Mouse (Mus musculus) midbrain, embryonic 15.5 days (tissue): ENCODE results near the gene Naaladl2. TPM values are rescaled to one million over a fixed set of nuclear protein-coding genes. Genes with fewer than 3 reads are reported as not detected.
A peak's percentile ranks its signal among the peaks of the same experiment; 100 is the strongest.
"Not testable (repeated sequence)": the region's sequence is repeated elsewhere in the genome, so short reads cannot be mapped to it uniquely, and the experiment has no call there.

Experiments
- ATAC-seq: fragments of 200-750 bp; cut with Nextera tagmentation; replicated peaks from 2 replicates; pipeline ENCODE4 v1.8.0; 2017; ENCODE audit warnings: moderate TSS enrichment
- H3K27ac ChIP-seq: fragments of 300-500 bp; sonication (generic); 2 replicates; pipeline ENCODE4 v1.5.1; 2015; ENCODE audit warnings: mild to moderate bottlenecking, inconsistent platforms
- H3K27me3 ChIP-seq: fragments of 300-500 bp; sonication (generic); replicated peaks from 2 replicates; pipeline ENCODE4 v1.6.1; 2015; ENCODE audit warnings: inconsistent platforms
- H3K36me3 ChIP-seq: fragments of 300-500 bp; sonication (generic); replicated peaks from 2 replicates; pipeline ENCODE4 v1.6.1; 2015; ENCODE audit warnings: inconsistent platforms
- H3K4me1 ChIP-seq: fragments of 300-500 bp; sonication (generic); 2 replicates; pipeline ENCODE4 v1.6.1; 2015; ENCODE audit warnings: inconsistent platforms
- H3K4me2 ChIP-seq: fragments of 300-500 bp; sonication (generic); 2 replicates; pipeline ENCODE4 v1.6.1; 2015; ENCODE audit warnings: inconsistent platforms, mild to moderate bottlenecking, moderate library complexity
- H3K4me3 ChIP-seq: fragments of 300-500 bp; sonication (generic); 2 replicates; pipeline ENCODE4 v1.5.1; 2015; ENCODE audit warnings: mild to moderate bottlenecking, inconsistent platforms
- H3K9ac ChIP-seq: fragments of 300-500 bp; sonication (generic); 2 replicates; pipeline ENCODE4 v1.6.1; 2015; ENCODE audit warnings: mild to moderate bottlenecking, inconsistent platforms
- H3K9me3 ChIP-seq: fragments of 300-500 bp; sonication (generic); 2 replicates; pipeline ENCODE4 v1.6.1; 2016; ENCODE audit warnings: inconsistent platforms
- WGBS: fragments of 180-500 bp; shearing (Covaris S2); methylation state at CpG from one replicate; pipeline ENCODE4 v1.1.7; 2015; ENCODE audit warnings: mixed read lengths; 5-methylcytosine and 5-hydroxymethylcytosine counted together
- polyA plus RNA-seq: library from polyadenylated mRNA; unstranded; fragments of >200 nt; fragmentation: Nextera tagmentation; extraction: Ambion mirVana; gene quantifications from 2 replicates; pipeline ENCODE4 v1.2.1, GENCODE M21; 2015

Naaladl2 gene
- polyA plus RNA-seq, 1 experiment from 2014 or later, result 0.97 TPM

DNA sequence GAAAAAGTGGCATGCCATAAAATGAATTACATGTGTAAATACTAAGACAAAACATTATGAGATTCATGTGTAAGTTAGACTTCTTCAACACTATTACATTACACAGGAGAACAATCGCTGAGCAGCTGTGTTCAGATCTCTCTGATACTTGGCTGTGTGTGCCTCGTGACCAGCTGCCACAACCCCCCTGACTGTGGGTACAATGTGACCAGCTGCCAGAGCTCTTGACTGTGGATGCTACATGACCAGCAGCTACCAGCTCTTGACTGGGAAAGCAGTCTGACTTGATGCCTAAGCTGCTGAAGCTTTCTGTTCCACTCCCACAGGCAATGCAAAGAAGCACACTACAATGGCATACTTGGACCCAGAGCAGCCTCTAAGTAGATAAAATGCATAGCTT lies 789.1 kb downstream of the Naaladl2 start:
- WGBS, result 44% methylated on average over 2 of the region's 2 CpGs
- Histone ChIP-seq H3K9me3 (no peaks in the 10 kb centered on the region), H3K4me2 (no peak overlapping the region), H3K36me3 (no peaks in the 10 kb centered on the region), H3K27me3 (no peaks in the 10 kb centered on the region), H3K27ac (no peak overlapping the region), H3K4me1 (no peaks in the 10 kb centered on the region), H3K9ac (no peak overlapping the region), H3K4me3 (no peak overlapping the region)
- ATAC-seq, result no peak

DNA sequence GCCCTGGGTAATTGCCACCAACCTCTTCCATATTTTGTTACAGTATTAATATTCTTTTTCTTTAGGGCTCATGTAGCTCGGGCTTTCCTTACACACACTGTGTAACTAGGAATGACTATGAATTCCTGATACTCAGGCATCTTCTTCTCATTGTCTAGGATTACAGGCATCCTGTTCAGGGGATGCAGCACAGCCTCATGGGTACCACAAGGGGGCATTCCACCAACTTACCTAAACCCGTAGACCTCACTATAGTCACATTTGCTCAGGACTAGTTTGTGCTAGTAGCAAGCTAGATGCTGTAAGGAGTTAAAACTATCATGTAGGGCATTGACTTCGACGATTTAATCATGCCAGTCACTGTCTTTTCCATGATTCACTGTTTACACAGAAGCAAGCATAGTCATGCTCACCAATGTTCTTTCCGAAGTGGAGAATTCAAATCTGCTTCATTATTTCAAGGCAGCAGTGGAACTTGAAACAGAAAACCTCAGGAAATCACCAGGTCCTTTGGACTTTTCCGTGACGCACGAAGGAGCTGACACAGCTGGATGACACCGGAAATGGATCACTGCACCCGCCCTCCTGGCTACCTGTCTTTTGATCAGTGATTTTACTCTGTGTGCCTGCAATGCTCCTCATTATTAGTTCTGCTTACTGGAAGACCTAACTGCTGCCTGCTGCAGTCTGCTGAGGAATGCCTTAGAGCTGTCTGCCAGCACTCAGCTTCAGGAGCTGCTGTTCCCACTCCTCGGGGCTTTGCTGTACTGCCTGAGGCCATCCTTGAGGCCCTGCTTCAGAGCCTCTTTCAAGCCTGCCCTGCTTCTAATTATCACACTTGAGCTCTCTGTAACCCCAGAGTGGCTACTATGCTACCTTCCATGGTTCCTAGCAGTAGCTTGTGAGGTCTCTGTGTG lies 822.3 kb downstream of the Naaladl2 start:
- peak; percentile 78; the same call in 1 of the 2 replicates for ATAC-seq
- Histone ChIP-seq H3K27me3 (no peaks in the 10 kb centered on the region), H3K4me2 (no peak overlapping the region), H3K27ac (no peak overlapping the region), H3K4me3 (no peak overlapping the region), H3K4me1 (no peaks in the 10 kb centered on the region), H3K9ac (no peak overlapping the region), H3K36me3 (no peaks in the 10 kb centered on the region), H3K9me3 (no peaks in the 10 kb centered on the region)
- WGBS, result 72% methylated on average over 11 of the region's 11 CpGs

DNA sequence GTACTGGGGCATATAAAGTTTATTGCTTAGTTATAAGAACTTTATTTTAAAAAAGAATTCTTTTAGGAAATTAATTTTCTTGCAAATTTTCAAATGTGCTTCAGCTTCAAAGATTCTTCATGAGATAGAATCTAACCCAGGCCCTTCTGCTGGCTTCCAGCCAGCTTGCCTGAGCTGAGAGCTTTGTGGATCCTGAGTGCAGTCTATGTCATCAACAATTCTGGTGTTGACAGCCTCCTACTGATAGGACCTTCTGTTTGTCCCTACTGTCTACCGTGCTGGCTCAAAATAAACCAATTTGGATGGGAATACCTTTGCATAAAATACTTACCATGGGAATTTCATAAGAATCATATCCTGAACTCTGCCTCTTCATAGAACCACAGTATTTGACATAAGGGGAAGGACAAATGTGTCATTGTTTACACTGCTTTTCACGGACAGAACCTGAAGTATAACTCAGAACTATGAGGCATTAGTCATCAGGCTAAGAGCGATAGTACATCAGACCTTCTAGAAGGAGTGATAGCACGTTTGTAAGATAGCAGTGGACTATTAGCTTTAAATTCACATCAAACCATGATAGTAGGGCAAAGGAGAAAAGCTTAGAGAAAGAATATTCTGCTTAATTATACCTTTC lies 829.3 kb downstream of the Naaladl2 start:
- no peak overlapping the region for H3K4me2 ChIP-seq
- H3K9ac ChIP-seq, result no peak overlapping the region
- H3K27ac ChIP-seq, result no peak overlapping the region
- H3K9me3 ChIP-seq, result no peaks in the 10 kb centered on the region
- no peaks in the 10 kb centered on the region for H3K27me3 ChIP-seq
- no peaks in the 10 kb centered on the region for H3K36me3 ChIP-seq
- 73% methylated on average over 4 of the region's 4 CpGs for WGBS
- ATAC-seq, result no peak
- H3K4me1 ChIP-seq, result no peaks in the 10 kb centered on the region
- H3K4me3 ChIP-seq, result no peak overlapping the region

DNA sequence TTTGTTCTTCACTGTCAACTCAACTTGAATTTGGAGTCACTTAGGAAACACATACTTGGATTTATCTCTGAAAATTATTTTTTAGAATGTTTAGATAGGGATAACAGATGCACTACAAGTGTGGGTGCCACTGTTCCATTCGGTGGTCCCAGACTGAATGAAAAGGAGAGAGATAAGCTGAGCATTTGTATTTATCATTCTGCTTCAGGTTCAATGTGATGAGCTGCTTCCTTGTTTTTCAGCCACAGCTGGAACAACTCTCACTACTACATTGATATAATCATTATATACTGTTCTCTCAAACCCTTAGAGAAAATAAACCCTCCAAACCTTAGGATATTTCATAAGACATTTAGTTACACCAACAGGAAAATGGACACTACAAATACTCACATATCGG lies 918.6 kb downstream of the Naaladl2 start:
- H3K4me2 ChIP-seq, result no peak overlapping the region
- H3K27me3 ChIP-seq, result no peaks in the 10 kb centered on the region
- H3K9me3 ChIP-seq, result no peaks in the 10 kb centered on the region
- H3K27ac ChIP-seq, result no peak overlapping the region
- no peak overlapping the region for H3K4me3 ChIP-seq
- H3K4me1 ChIP-seq, result no peaks in the 10 kb centered on the region
- H3K9ac ChIP-seq, result no peak overlapping the region
- no peak for ATAC-seq
- 90% methylated on average over 2 of the region's 2 CpGs for WGBS
- H3K36me3 ChIP-seq, result no peaks in the 10 kb centered on the region

DNA sequence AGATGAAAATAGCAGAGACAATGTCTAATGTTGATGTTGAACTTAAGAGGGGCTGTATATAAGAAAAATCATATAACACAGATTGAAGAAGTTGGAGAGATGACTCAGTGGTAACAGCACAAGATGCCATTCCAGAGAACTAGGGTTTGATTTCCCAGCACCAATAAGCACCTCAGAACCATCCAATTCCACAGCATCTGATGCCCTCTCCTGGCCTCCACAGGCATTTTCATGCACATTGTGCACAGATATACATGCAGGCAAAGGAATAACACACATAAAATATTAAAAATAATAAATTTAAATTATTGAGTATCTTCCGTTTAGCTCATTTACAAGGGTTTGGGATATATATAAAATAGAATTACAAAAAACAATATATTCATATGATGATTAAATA lies 926.6 kb downstream of the Naaladl2 start:
- H3K27ac ChIP-seq, result no peak overlapping the region
- ATAC-seq, result no peak
- no peaks in the 10 kb centered on the region for H3K9me3 ChIP-seq
- H3K9ac ChIP-seq, result no peak overlapping the region
- WGBS, result 90% methylated on average over 1 of the region's 1 CpGs
- no peaks in the 10 kb centered on the region for H3K36me3 ChIP-seq
- H3K4me2 ChIP-seq, result no peak overlapping the region
- H3K27me3 ChIP-seq, result no peaks in the 10 kb centered on the region
- no peak overlapping the region for H3K4me3 ChIP-seq
- H3K4me1 ChIP-seq, result no peaks in the 10 kb centered on the region

DNA sequence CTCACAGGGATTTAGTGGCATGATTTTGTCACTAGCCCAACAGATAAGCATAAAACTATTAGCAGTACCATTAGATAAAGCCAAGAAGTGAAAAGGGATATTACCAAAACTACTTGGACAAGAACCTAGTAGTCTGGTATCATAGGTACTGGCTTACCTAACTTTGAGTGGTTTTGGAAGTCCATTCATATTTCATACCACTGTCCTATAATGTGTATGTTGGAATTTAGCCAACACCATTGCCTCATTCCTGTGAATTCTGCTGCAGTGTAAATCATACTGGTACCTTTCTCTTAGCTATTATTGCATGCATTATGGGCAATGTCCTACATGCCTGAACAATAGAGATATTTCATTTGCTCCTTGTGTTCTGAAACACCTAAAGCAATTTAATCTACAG lies 977.5 kb downstream of the Naaladl2 start:
- no peaks in the 10 kb centered on the region for H3K4me1 ChIP-seq
- no peak overlapping the region for H3K27ac ChIP-seq
- no peaks in the 10 kb centered on the region for H3K9me3 ChIP-seq
- H3K4me3 ChIP-seq, result no peak overlapping the region
- H3K9ac ChIP-seq, result no peak overlapping the region
- no peaks in the 10 kb centered on the region for H3K36me3 ChIP-seq
- no peak for ATAC-seq
- H3K4me2 ChIP-seq, result no peak overlapping the region
- H3K27me3 ChIP-seq, result no peaks in the 10 kb centered on the region

DNA sequence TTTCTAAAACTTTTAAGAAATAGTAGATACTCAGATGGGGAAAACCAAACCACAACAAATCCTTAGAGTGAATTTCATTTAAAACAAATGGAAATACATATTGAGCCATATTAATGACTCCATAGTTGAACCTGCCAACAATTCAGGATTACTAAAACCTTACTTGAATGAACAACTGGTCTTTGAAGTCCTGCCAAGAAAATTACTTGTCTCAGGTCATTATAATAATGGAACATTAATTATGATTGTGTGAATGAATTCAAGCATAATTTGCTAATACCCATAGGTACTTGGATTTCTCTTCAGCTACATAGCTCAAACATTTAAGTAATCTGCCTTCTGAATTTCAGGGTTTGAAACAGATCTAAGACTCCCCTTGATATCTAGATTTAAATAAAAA lies 980.1 kb downstream of the Naaladl2 start:
- Histone ChIP-seq H3K9ac (no peak overlapping the region), H3K4me3 (no peak overlapping the region), H3K4me2 (no peak overlapping the region), H3K36me3 (no peaks in the 10 kb centered on the region), H3K9me3 (no peaks in the 10 kb centered on the region), H3K27me3 (no peaks in the 10 kb centered on the region), H3K4me1 (no peaks in the 10 kb centered on the region), H3K27ac (no peak overlapping the region)
- ATAC-seq, result no peak

DNA sequence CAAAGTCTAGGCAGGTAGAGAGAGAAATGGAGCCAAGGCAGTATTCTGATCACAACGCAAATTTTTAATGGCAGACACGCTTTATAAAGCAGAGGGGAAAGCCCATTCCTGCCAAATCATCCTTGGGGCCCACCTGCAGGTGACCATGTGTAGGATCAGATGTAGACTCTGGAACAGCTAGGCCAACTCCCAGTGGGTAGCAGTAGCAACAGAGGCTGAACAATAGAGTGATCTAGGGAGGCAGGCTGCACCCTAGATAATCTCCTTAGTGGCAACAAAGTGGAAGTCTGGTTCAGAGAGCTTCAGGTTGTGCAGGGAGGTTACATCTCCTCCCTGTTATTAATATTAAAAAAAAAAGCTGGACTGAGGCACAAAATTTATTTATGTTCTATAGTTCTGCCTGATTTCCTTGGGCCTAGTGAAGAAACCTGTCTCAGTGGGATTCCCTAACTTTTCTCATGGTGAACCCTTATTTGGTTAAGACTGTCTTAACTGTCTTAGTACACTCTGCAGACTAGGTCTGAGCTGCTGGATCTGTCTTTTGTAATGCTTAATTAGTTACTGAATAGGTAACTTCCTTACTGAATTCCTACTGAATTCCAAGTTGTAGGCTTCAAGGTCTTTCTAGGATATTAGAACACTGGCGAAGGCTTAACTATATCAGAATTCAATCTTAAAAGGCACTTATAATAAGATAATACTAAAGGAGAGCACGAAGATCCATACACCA lies 992.8 kb downstream of the Naaladl2 start:
- H3K4me1 ChIP-seq, H3K9me3 ChIP-seq, H3K36me3 ChIP-seq, H3K27ac ChIP-seq, ATAC-seq, H3K4me3 ChIP-seq, H3K27me3 ChIP-seq, H3K4me2 ChIP-seq, H3K9ac ChIP-seq: not testable (repeated sequence)
- WGBS, result 65% methylated on average over 4 of the region's 4 CpGs

DNA sequence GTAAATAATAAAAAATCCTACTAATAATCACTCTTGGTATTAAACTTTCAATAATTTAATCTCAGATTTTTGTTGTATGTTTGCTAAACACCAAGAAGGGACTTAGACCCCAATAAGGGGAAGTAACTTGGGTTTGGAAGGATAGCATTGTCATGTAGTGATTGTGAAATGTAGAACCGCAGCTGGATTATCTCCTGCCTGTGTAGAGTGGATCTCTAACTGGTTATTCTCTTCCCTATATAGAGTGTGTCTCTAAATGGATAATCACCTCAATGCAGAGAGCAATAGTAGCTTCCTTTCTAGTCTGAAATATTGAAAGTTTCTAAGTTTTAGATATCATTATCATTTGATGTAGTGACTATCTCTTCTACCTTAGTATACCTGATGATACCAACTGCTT lies 1001.3 kb downstream of the Naaladl2 start:
- WGBS, result 82% methylated on average over 1 of the region's 1 CpGs

DNA sequence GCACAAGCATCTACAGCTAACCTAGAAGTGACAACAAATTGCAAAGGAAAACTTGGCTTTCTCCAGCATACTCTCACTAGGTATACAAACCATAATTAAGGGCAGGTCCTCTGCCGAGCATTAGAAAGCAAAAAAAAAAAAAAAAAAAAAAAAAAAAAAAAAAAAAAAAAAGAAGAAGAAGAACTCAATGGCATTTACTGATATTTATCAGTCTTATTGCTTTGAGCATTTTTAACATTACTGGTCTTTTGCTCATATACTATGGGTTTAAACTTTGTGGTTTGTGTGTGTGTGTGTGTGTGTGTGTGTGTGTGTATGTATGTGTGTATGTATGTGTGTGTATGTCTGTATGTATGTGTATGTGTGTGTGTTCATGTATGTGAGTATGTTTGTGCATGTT lies 1006.1 kb downstream of the Naaladl2 start:
- H3K9ac ChIP-seq, result no peak overlapping the region
- H3K27ac ChIP-seq, result no peak overlapping the region
- H3K27me3 ChIP-seq, result no peaks in the 10 kb centered on the region
- no peak overlapping the region for H3K4me3 ChIP-seq
- H3K9me3 ChIP-seq, result no peaks in the 10 kb centered on the region
- H3K4me2 ChIP-seq, result no peak overlapping the region
- WGBS, result 76% methylated on average over 1 of the region's 1 CpGs
- no peaks in the 10 kb centered on the region for H3K4me1 ChIP-seq
- no peak for ATAC-seq
- H3K36me3 ChIP-seq, result no peaks in the 10 kb centered on the region

More for the DNA sequence above, 1001.3 kb downstream of the Naaladl2 start:
- H3K9ac ChIP-seq, result no peak overlapping the region
- H3K4me3 ChIP-seq, result no peak overlapping the region
- no peak for ATAC-seq
- H3K27ac ChIP-seq, result no peak overlapping the region
- no peaks in the 10 kb centered on the region for H3K9me3 ChIP-seq
- H3K36me3 ChIP-seq, result no peaks in the 10 kb centered on the region
- no peaks in the 10 kb centered on the region for H3K27me3 ChIP-seq
- H3K4me2 ChIP-seq, result no peak overlapping the region
- H3K4me1 ChIP-seq, result no peaks in the 10 kb centered on the region

DNA sequence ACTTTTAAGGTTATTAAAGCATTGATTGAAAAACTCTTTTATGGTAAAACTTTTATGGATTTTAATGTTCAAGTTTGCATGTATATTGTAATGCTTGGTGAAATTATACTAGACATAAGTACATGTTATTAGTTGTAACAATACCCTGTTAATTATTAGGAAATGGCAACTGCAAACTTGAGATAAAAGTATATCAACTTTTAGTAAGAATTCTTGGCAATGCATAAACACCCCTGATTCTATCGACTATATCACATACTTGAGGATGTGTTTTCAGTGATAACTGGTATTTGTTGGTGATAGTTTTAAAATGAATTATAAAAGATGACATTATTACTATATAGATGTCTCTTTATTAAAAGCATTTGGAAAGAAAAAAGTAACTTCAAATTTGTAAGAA lies 1017.9 kb downstream of the Naaladl2 start:
- no peak overlapping the region for H3K27ac ChIP-seq
- no peak overlapping the region for H3K4me2 ChIP-seq
- ATAC-seq, result no peak
- no peak overlapping the region for H3K4me3 ChIP-seq
- no peaks in the 10 kb centered on the region for H3K4me1 ChIP-seq
- H3K27me3 ChIP-seq, result no peaks in the 10 kb centered on the region
- no peaks in the 10 kb centered on the region for H3K9me3 ChIP-seq
- H3K9ac ChIP-seq, result no peak overlapping the region
- WGBS, result 90% methylated on average over 1 of the region's 1 CpGs
- no peaks in the 10 kb centered on the region for H3K36me3 ChIP-seq

DNA sequence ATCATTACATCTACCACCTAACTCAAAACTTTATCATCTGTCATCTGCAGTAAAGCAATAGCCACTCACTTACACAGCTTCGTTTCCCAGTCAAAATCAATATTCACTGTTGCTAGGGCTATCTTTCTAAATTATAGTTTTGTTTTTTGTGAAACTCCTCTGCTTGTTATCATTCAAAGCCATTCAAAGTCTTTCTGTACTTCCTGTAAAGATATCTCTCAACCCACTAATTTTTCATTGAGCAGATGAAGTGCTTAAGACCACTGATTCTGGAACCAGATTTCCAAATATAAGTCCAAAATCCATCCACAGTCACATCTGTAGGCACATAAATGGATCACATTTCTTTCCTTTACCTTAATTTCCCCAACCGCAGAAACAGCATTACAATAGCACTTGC lies 1020.0 kb downstream of the Naaladl2 start:
- Histone ChIP-seq H3K4me2 (no peak overlapping the region), H3K27me3 (no peaks in the 10 kb centered on the region), H3K4me3 (no peak overlapping the region), H3K9me3 (no peaks in the 10 kb centered on the region), H3K9ac (no peak overlapping the region), H3K36me3 (no peaks in the 10 kb centered on the region), H3K4me1 (no peaks in the 10 kb centered on the region), H3K27ac (no peak overlapping the region)
- ATAC-seq, result no peak
- WGBS, result 84% methylated on average over 2 of the region's 2 CpGs
